Mouse (Mus musculus) hindbrain, embryonic 14.5 days (tissue): ENCODE results near the gene Arrdc5. TPM values are rescaled to one million over a fixed set of nuclear protein-coding genes. Genes with fewer than 3 reads are reported as not detected.

Source experiments
- ATAC-seq: fragments of 200-750 bp; cut with Nextera tagmentation; 2 replicates; pipeline ENCODE4 v1.8.0; 2017; ENCODE audit warnings: moderate number of reproducible peaks, mild to moderate bottlenecking, moderate TSS enrichment, moderate library complexity; ENCODE audit not compliant: low FRiP score
- DNase-seq: peaks from one replicate; pipeline ENCODE4 v3.0.0-alpha.2; 2015; ENCODE audit warnings: low spot score
- H3K27ac ChIP-seq: fragments of 300-500 bp; sonication (generic); 2 replicates; pipeline ENCODE4 v1.5.1; 2014; ENCODE audit warnings: mild to moderate bottlenecking, moderate library complexity
- H3K27me3 ChIP-seq: fragments of 300-500 bp; sonication (generic); 2 replicates; pipeline ENCODE4 v1.6.1; 2014; ENCODE audit warnings: mild to moderate bottlenecking, low read length, mixed read lengths; ENCODE audit not compliant: control insufficient read depth, insufficient read depth
- H3K36me3 ChIP-seq: fragments of 300-500 bp; sonication (generic); replicated peaks from 2 replicates; pipeline ENCODE4 v1.6.1; 2014; ENCODE audit not compliant: control insufficient read depth, insufficient read depth
- H3K4me1 ChIP-seq: fragments of 300-500 bp; sonication (generic); replicated peaks from 2 replicates; pipeline ENCODE4 v1.6.1; 2014; ENCODE audit warnings: antibody characterized with exemption, low read length, mixed read lengths; ENCODE audit not compliant: control insufficient read depth, insufficient read depth
- H3K4me2 ChIP-seq: fragments of 300-500 bp; sonication (generic); replicated peaks from 2 replicates; pipeline ENCODE4 v1.6.1; 2014; ENCODE audit warnings: mild to moderate bottlenecking, moderate library complexity
- H3K4me3 ChIP-seq: fragments of 300-500 bp; sonication (generic); replicated peaks from 2 replicates; pipeline ENCODE4 v1.5.1; 2014; ENCODE audit warnings: mild to moderate bottlenecking, low read length
- H3K9ac ChIP-seq: fragments of 300-500 bp; sonication (generic); 2 replicates; pipeline ENCODE4 v1.6.1; 2014
- H3K9me3 ChIP-seq: fragments of 300-500 bp; sonication (generic); 2 replicates; pipeline ENCODE4 v1.6.1; 2016; ENCODE audit warnings: low read length; ENCODE audit not compliant: control insufficient read depth
- WGBS: fragments of 180-500 bp; shearing (Covaris S2); extraction: QIAGEN DNeasy Blood & Tissue Kit; methylation state at CpG from one replicate; pipeline ENCODE4 v1.1.7; 2014; 5-methylcytosine and 5-hydroxymethylcytosine counted together
- polyA plus RNA-seq: library from polyadenylated mRNA; unstranded; fragments of >200 nt; fragmentation: Nextera tagmentation; extraction: Ambion mirVana; gene quantifications from 2 replicates; pipeline ENCODE4 v1.2.1, GENCODE M21; 2014

Gene Arrdc5
- polyA plus RNA-seq, 1 experiment from 2014 or later, result not detected

GRCm38 (mm10) chr17:56293291-56293690 is 6.8 kb downstream of the Arrdc5 start:
- Histone ChIP-seq H3K27me3 (no peaks in the 10 kb centered on the region), H3K4me3 (no peak overlapping the region), H3K9me3 (no peaks in the 10 kb centered on the region), H3K9ac (no peak overlapping the region), H3K4me2 (no peak overlapping the region), H3K36me3 (no peaks in the 10 kb centered on the region), H3K27ac (no peak overlapping the region), H3K4me1 (0 out of 2 replicates have a peak, but pooled peaks cover 5% of the 10 kb centered on the region)
- ATAC-seq, result no peak
- 95% methylated on average over 1 of the region's 1 CpGs for WGBS
- no peak for DNase-seq

- no peak for ATAC-seq
- no peak within 1 kb of the TSS for H3K4me2 ChIP-seq
- WGBS, result 88% methylated on average over 4 of the region's 4 CpGs
- H3K36me3 ChIP-seq, result no peaks in the 10 kb centered on the region
- H3K27me3 ChIP-seq, result no peaks in the 10 kb centered on the region
- no peaks in the 10 kb centered on the region for H3K9me3 ChIP-seq
- H3K9ac ChIP-seq, result no peak within 1 kb of the TSS
- H3K4me1 ChIP-seq, result 0 out of 2 replicates have a peak, but pooled peaks cover 10% of the 10 kb centered on the region
- H3K4me3 ChIP-seq, result no peak within 1 kb of the TSS
- no peak for DNase-seq
- peak within 1 kb of the TSS; percentile 49; the same call in 1 of the 2 replicates for H3K27ac ChIP-seq
These were observed 7.4 kb downstream of the Arrdc5 start, which contains the start of gene Plin3 for GRCm38 (mm10) chr17:56292531-56293222. Plin3 (minus strand) TSS chr17:56292873.

GRCm38 (mm10) chr17:56291826-56292475 is 8.1 kb downstream of the Arrdc5 start:
- Histone ChIP-seq H3K4me3 (no peak overlapping the region), H3K9me3 (no peaks in the 10 kb centered on the region), H3K4me2 (peak overlapping the region; percentile 44; the same call in 1 of the 2 replicates), H3K4me1 (0 out of 2 replicates have a peak, but pooled peaks cover 10% of the 10 kb centered on the region), H3K9ac (0 out of 2 replicates have a peak overlapping the region, but pooled peaks have one; percentile 16), H3K27me3 (no peaks in the 10 kb centered on the region), H3K36me3 (no peaks in the 10 kb centered on the region), H3K27ac (peak overlapping the region; percentile 49; the same call in 1 of the 2 replicates)
- 57% methylated on average over 7 of the region's 7 CpGs for WGBS
- ATAC-seq, result no peak
- no peak for DNase-seq

DNA sequence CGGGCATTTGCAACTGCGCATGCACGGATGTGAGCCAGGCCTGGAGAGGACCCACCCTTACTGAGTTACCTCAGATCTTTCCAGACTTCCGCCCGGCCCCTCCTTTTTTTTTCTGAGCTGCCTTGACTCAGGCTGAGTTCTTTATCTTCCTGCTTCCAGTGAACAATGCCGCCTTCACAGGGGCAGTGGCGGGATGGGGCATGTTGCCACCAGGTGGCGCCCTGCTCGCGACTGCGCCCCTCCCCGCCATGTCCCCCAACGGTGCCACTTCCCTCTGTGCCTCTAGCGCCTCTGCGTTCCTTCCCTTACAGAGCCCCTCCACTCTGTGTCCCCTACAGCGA is 8.9 kb downstream of the Arrdc5 start:
- H3K9me3 ChIP-seq, result no peaks in the 10 kb centered on the region
- H3K4me2 ChIP-seq, result peak overlapping the region; percentile 44
- H3K4me3 ChIP-seq, result peak overlapping the region; percentile 3; the same call in 1 of the 2 replicates
- ATAC-seq, result peak; percentile 80
- peak overlapping the region; percentile 49; the same call in 1 of the 2 replicates for H3K27ac ChIP-seq
- DNase-seq, result peak; percentile 68
- H3K36me3 ChIP-seq, result no peaks in the 10 kb centered on the region
- 3% methylated on average over 16 of the region's 16 CpGs for WGBS
- no peaks in the 10 kb centered on the region for H3K27me3 ChIP-seq
- 0 out of 2 replicates have a peak overlapping the region, but pooled peaks have one; percentile 16 for H3K9ac ChIP-seq
- 0 out of 2 replicates have a peak, but pooled peaks cover 10% of the 10 kb centered on the region for H3K4me1 ChIP-seq

- peak; percentile 52 for ATAC-seq
- Histone ChIP-seq H3K36me3 (no peaks in the 10 kb centered on the region), H3K9ac (peak overlapping the region; percentile 51), H3K27me3 (no peaks in the 10 kb centered on the region), H3K9me3 (no peaks in the 10 kb centered on the region), H3K4me3 (peak overlapping the region; percentile 32), H3K27ac (peak overlapping the region; percentile 70), H3K4me2 (peak overlapping the region; percentile 44), H3K4me1 (0 out of 2 replicates have a peak, but pooled peaks cover 10% of the 10 kb centered on the region)
- 5% methylated on average over 17 of the region's 17 CpGs for WGBS
- DNase-seq, result peak; percentile 74
These were observed 9.5 kb downstream of the Arrdc5 start for GRCm38 (mm10) chr17:56290388-56291170.

DNA sequence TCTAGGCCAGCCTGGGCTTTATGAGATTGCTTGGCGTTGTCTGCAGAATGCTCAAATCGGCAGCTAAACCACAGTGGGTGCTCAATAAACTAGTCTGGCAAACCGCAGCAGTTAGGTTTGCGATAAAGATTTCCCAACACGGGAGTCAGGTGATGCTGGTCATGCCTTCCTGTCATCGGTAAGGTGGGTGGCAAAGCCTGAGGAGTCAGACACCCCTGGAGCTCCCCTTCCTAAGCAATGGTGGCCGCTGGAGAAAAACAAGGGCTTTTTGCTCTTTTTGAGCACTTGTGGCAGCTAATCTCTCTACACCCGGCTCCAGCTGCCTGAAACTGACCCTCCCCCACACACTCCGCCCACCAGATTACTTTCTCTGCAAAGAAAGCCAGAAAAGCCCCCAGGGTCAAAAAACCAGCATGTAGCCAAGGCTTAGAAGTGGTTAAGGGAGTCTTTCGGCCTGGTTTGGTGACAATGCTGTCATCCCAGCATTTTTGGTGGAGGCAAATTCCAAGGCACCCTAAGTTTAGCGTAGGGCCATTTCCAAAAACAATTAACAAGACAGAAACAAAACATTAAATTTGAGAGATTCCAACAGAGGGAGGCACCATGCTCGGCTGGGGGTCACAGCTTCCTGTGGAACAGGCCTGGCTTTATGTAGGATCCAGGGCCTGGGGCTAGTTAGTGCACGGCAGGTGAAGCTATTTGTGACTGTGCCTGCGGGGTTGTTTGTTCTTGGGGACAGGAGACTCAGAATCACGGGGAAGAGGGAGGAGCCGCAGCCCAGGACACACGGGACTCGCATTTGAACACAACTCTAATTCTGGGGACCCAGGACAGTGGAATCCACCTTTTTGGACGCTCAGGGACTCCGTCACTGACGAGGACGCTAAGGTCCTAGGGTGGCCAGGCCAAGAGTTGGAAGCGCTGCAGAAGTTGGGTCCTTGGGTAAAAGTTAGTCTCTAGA is 10.4 kb downstream of the Arrdc5 start:
- Histone ChIP-seq H3K9me3 (no peaks in the 10 kb centered on the region), H3K36me3 (no peaks in the 10 kb centered on the region), H3K4me1 (0 out of 2 replicates have a peak, but pooled peaks cover 10% of the 10 kb centered on the region), H3K9ac (peak overlapping the region; percentile 51), H3K4me3 (peak overlapping the region; percentile 32), H3K27me3 (no peaks in the 10 kb centered on the region), H3K4me2 (peak overlapping the region; percentile 44), H3K27ac (peak overlapping the region; percentile 70)
- DNase-seq (no peak), ATAC-seq (no peak)
- 4% methylated on average over 23 of the region's 23 CpGs for whole genome bisulfite sequencing

GRCm38 (mm10) chr17:56288866-56289265 is 11.2 kb downstream of the Arrdc5 start:
- ATAC-seq (no peak), DNase-seq (no peak)
- Histone ChIP-seq H3K9me3 (no peaks in the 10 kb centered on the region), H3K4me2 (peak overlapping the region; percentile 44), H3K4me3 (peak overlapping the region; percentile 32; the same call in 1 of the 2 replicates), H3K4me1 (0 out of 2 replicates have a peak, but pooled peaks cover 10% of the 10 kb centered on the region), H3K36me3 (no peaks in the 10 kb centered on the region), H3K27ac (no peak overlapping the region; the same call in 1 of the 2 replicates), H3K9ac (peak overlapping the region; percentile 51; the same call in 1 of the 2 replicates), H3K27me3 (no peaks in the 10 kb centered on the region)
- WGBS, result 61% methylated on average over 3 of the region's 3 CpGs

DNA sequence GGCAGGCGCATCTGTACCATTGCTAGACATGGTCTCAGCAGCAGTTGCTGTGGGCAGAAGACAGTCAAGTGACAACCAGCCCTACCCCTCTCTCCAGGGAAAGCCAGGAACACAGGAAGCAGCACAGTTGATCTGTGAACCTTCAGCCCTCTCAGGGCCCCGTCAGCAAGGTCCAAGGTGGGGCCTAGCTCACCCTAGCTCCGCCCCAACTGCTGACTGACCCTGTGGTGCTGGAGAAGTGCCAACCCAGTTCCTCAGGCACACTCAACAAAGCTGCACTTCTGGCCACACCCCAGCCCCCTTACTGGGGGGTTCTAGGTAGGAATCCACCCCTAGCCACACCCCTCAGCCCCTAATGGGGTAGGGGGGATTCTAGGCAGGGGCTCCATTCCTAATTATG is 12.3 kb downstream of the Arrdc5 start:
- H3K36me3 ChIP-seq, result no peaks in the 10 kb centered on the region
- H3K27ac ChIP-seq, result no peak overlapping the region
- ATAC-seq, result no peak
- H3K4me3 ChIP-seq, result no peak overlapping the region
- H3K4me1 ChIP-seq, result 0 out of 2 replicates have a peak, but pooled peaks cover 10% of the 10 kb centered on the region
- 69% methylated on average over 3 of the region's 3 CpGs for WGBS
- no peak overlapping the region for H3K9ac ChIP-seq
- no peaks in the 10 kb centered on the region for H3K27me3 ChIP-seq
- H3K4me2 ChIP-seq, result no peak overlapping the region; the same call in 1 of the 2 replicates
- DNase-seq, result no peak
- H3K9me3 ChIP-seq, result no peaks in the 10 kb centered on the region
